Mouse (Mus musculus) embryonic facial prominence, embryonic 10.5 days (tissue): ENCODE data around the gene Hoxd12. TPM values are rescaled to one million over a fixed set of nuclear protein-coding genes. Genes with fewer than 3 reads are reported as not detected.

ENCODE experiments used
- DNase-seq: peaks from one replicate; pipeline ENCODE4 v3.0.0-alpha.2; 2017; ENCODE audit warnings: low spot score
- H3K27ac ChIP-seq: fragments of 300-500 bp; sonication (generic); replicated peaks from 2 replicates; pipeline ENCODE4 v1.5.1; 2016; ENCODE audit warnings: mild to moderate bottlenecking
- H3K27me3 ChIP-seq: fragments of 300-500 bp; sonication (generic); replicated peaks from 2 replicates; pipeline ENCODE4 v1.6.1; 2016; ENCODE audit warnings: low read depth, mild to moderate bottlenecking; ENCODE audit not compliant: poor library complexity, severe bottlenecking
- H3K36me3 ChIP-seq: fragments of 300-500 bp; sonication (generic); replicated peaks from 2 replicates; pipeline ENCODE4 v1.6.1; 2016; ENCODE audit warnings: mild to moderate bottlenecking, moderate library complexity
- H3K4me1 ChIP-seq: fragments of 300-500 bp; sonication (generic); 2 replicates; pipeline ENCODE4 v1.6.1; 2016
- H3K4me3 ChIP-seq: fragments of 300-500 bp; sonication (generic); 2 replicates; pipeline ENCODE4 v1.5.1; 2016; ENCODE audit warnings: mild to moderate bottlenecking, moderate library complexity
- H3K9me3 ChIP-seq: fragments of 300-500 bp; sonication (generic); 2 replicates; pipeline ENCODE4 v1.6.1; 2016; ENCODE audit warnings: mild to moderate bottlenecking
- WGBS: fragments of 180-500 bp; shearing (Covaris S2); methylation state at CpG from one replicate; pipeline ENCODE4 v1.1.7; 2016; 5-methylcytosine and 5-hydroxymethylcytosine counted together
- microRNA counts: library from miRNA; unstranded; fragments of <30 nt; microRNA quantifications from one replicate; lab custom pipeline; 2017
- microRNA-seq: library from miRNA; unstranded; fragments of <30 nt; microRNA quantifications from one replicate; pipeline ENCODE4, GENCODE M21; 2017
- polyA plus RNA-seq: library from polyadenylated mRNA; unstranded; fragments of >200 nt; fragmentation: Nextera tagmentation; extraction: Ambion mirVana; gene quantifications from 2 replicates; pipeline ENCODE4 v1.2.1, GENCODE M21; 2016

Gene Hoxd12
- polyA plus RNA-seq, 1 experiment from 2014 or later = not detected

DNA sequence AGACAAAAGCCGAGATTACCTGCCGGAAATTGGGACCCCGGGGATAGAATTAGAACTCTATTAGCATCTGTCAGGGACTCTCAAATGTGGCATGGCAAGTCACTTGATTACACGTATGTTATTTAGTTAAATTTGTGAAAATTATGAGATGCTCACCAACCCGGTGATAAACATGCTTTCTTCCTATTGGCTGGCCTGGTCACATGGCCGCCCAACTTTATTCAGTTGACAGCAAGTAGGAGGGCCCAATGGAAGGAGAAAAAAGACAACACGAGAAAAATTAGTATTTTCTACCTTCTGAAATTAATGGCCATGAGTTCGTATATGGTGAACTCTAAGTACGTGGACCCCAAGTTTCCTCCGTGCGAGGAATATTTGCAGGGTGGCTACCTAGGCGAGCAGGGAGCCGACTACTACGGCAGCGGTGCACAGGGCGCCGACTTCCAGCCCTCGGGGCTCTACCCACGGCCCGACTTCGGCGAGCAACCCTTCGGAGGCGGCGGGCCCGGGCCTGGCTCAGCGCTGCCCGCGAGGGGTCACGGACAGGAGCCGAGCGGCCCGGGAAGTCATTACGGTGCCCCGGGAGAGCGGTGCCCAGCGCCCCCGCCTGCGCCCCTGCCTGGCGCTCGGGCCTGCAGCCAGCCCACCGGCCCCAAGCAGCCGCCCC, 52.3 kb downstream of the Hoxd12 start:
- Histone ChIP-seq H3K4me1 (peaks cover 6% of the 10 kb centered on the region), H3K36me3 (no peaks in the 10 kb centered on the region), H3K9me3 (no peaks in the 10 kb centered on the region), H3K4me3 (peak overlapping the region; percentile 49), H3K27ac (no peak overlapping the region), H3K27me3 (peaks cover 100% of the 10 kb centered on the region)
- 1% methylated on average over 43 of the region's 43 CpGs for WGBS
- DNase-seq = peak; percentile 56

MicroRNA genes within 50 kb of the gene (microRNA counts, 519-probe panel; counts per million panel counts)
- 188 counts per million, percentile 57 among the panel's probes with 10 or more counts for microRNA mmu-miR-10b (lab: Ali Mortazavi, UCI)

Small RNAs within 50 kb of the gene (microRNA-seq; reads per million reads assigned to microRNA genes)
- not detected for gene Gm44463
- 191 reads per million, percentile 57 among the genes with 10 or more reads in this experiment for gene Mir10b

Other genes with a start within 250 kb of the Hoxd12 start
- 35.2 and 35.3 TPM in 2 replicates for gene Lnpk, start 95.6 kb upstream of the Hoxd12 start, polyA plus RNA-seq
- 0.05 and 0.08 TPM in 2 replicates for gene Evx2, start 15.5 kb upstream of the Hoxd12 start, polyA plus RNA-seq
- not detected in 2 replicates for gene Hoxd13, start 6.7 kb upstream of the Hoxd12 start, polyA plus RNA-seq
- not detected in 2 replicates for gene Hoxd11, start 4.5 kb downstream of the Hoxd12 start, polyA plus RNA-seq
- gene Hoxd10, start 16.9 kb downstream of the Hoxd12 start, polyA plus RNA-seq = not detected in 2 replicates
- gene Hoxd9, start 22.7 kb downstream of the Hoxd12 start, polyA plus RNA-seq = not detected in 2 replicates
- not detected in 2 replicates for gene Hoxd8, start 29.6 kb downstream of the Hoxd12 start, polyA plus RNA-seq
- 1.7 and 6.9 TPM in 2 replicates for gene Hoxd3, start 36.9 kb downstream of the Hoxd12 start, polyA plus RNA-seq
- gene Hoxd4, start 36.9 kb downstream of the Hoxd12 start, polyA plus RNA-seq = not detected in 2 replicates
- gene Gm28230, start 51.7 kb downstream of the Hoxd12 start, polyA plus RNA-seq = not detected in 2 replicates
- gene Hoxd1, start 88.0 kb downstream of the Hoxd12 start, polyA plus RNA-seq = 0.20 and 0.39 TPM in 2 replicates
- gene Mtx2, start 150.8 kb downstream of the Hoxd12 start, polyA plus RNA-seq = 112 and 113 TPM in 2 replicates